Mouse (Mus musculus): ENCODE results near the gene Tcap.

DNA sequence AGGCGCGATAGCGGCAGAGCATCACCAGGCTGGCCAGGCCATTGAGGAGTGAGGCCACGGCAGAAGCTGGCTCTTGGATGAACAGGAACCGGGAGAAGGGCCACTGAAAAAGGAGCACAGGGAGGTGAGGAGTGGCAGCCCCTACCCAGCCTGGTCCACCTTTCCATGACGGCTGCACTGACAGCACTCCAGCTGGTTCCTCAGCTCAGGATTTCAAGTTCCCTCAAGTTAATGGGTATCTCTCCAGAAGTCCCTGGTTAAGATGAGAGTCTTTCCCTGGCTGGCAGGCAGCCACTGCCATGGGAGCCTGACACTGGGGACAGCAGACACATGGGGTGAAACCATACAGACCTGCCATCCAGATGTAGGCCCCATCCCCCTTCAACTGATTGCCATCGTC lies 14.3 kb downstream of the Tcap start:
- no peak for TF ChIP-seq CTCF (IDR thresholded peaks at IDR 0.05; ENCODE audit: borderline replicate concordance, control insufficient read depth, extremely low read depth, insufficient read depth, low read length, poor library complexity)
- no peak for TF ChIP-seq POLR2A (IDR thresholded peaks at IDR 0.05; ENCODE audit: control insufficient read depth, extremely low read depth, insufficient read depth, low read length, poor library complexity)

Data from thymus, adult 2 months (tissue).